Mouse (Mus musculus): ENCODE measurements around the gene L3hypdh.

GRCm38 (mm10) chr12:72078248-72078647 is 7.0 kb downstream of the L3hypdh start:
- TF ChIP-seq ZNF384 (IDR thresholded peaks at IDR 0.05; ENCODE audit: low read depth, low read length) (no peak), HCFC1 (IDR thresholded peaks at IDR 0.05; ENCODE audit: borderline replicate concordance, insufficient read depth, low read length) (no peak), ZC3H11A (IDR thresholded peaks at IDR 0.05; ENCODE audit: borderline replicate concordance, low read depth, low read length) (no peak), MAFK (IDR thresholded peaks at IDR 0.05; ENCODE audit: insufficient read depth, low read depth, low read length) (no peak), CHD2 (IDR thresholded peaks at IDR 0.05; ENCODE audit: low read depth, low read length) (no peak)
